Mouse (Mus musculus): Measurements from ENCODE around the gene Olfr1224-ps1.
"Not testable (repeated sequence)": the region's sequence is repeated elsewhere in the genome, so short reads cannot be mapped to it uniquely, and the experiment has no call there.

The Olfr1224-ps1 gene

DNA sequence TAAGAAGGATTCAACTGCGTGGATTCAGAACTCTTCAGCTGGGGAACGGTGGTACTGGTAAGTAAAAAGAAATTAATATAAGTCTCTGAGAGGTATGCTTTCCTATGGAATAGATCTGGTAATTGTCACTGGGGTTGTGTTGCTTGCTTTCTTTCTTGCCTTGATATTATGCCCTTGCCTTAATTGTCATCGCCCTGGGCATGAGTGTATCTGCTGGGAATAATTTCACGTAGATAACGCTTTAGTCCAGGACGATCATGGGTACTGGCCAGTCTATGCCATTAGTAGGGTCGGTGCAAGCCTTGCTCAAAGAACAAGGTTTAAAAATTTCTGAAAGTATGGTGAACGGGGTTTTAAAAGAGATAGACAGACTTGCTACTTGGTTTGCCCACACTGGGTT is at the start of gene Olfr1224-ps1:
Olfr1224-ps1 (minus strand) TSS at position 101 of the 400 bp plus-strand sequence.
- not testable (repeated sequence) for DNase-seq

GRCm38 (mm10) chr2:89199948-89200347 is 36.1 kb upstream of the Olfr1224-ps1 start, which contains the start of gene Olfr1226:
TSS of gene Olfr1226 (minus strand) at chr2:89200048.
- no peak for DNase-seq

GRCm38 (mm10) chr2:89196325-89196982 is 32.6 kb upstream of the Olfr1224-ps1 start:
- no peak for DNase-seq

DNA sequence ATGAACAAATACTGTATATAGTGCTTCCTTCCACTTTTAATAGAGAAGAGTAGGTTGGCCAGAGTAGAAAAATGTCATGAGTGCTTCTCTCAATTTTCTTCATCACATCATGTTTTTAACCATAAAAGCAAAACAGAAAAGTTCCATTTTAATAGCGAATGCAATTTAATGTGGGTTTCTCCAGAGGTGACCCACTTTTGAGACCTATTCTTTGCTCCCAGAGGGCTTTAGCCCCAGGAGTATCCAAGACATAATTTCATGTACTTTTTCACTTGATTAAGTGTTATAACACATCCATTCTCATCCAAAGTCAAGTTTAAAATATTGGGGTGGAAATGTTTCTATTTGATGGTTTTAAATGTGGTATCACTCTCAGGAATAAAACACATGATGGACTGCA is 10.7 kb upstream of the Olfr1224-ps1 start, which contains the start of gene Olfr1225:
Olfr1225 (minus strand) TSS at position 101 of the 400 bp plus-strand sequence.
- DNase-seq = no peak

- DNase-seq = not testable (repeated sequence)
These were observed 820 bp upstream of the Olfr1224-ps1 start for GRCm38 (mm10) chr2:89164711-89165110.

DNA sequence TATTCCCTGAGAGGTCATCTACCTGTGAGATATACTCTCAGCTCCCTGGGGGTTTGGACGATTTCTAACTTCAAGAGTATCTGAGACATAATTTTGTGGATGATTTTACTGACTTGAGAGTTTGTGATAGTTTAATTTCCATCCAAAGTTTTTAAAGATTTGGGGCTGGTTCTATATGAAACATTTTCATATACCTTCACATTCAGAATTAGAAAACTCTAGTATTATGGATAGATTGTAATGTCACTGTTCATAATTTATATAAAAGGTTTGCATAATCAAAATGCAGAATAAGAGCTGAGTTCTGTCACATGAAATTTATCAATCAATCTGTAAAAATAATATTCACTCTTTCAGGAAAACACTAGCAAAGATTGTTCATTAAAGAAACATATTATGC is 12.4 kb downstream of the Olfr1224-ps1 start, which contains the start of gene Olfr1223:
Olfr1223 (minus strand) TSS at position 101 of the 400 bp plus-strand sequence.
- DNase-seq = no peak

DNA sequence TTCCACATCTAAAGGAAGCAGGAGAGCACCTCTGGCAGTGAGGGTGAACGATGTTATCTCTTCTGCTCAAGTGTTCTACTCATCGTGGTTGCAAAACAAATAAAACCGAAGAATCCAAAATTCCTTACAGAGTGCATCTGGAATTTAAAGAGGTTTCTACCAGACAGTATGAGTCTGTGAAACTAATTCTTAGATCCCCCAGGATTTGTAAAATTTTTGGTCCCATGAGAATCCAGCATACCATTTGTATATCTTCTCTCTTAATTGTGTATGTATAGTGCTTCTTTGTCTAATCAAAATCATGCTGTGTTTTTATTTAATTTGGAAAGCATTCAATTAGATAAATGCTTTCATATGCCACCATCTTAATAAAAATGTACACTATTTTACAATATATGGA is 30.9 kb downstream of the Olfr1224-ps1 start, which contains the start of gene Olfr1222:
Olfr1222 (minus strand) TSS at position 101 of the 400 bp plus-strand sequence.
- DNase-seq = no peak

DNA sequence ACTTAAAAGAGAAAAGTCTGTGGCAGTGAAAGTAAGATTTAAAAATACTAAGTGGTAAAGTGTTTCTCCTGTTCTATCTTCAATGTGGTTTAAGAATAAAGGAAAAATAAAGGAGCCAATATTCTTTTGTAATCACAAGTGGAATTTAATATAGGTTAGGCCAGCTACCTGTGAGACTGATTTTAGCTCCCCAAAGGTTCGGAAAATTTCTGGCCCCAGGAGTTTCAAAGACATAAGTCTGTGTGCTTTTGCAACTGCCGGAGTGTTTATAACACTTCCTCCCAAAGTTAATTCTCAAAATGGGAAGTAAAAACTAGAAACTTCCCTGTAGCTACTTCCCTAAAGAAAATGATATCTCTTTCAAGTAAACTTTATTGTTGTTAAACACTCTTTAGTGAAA is 46.7 kb downstream of the Olfr1224-ps1 start, which contains the start of gene Olfr1221:
Olfr1221 (minus strand) TSS at position 101 of the 400 bp plus-strand sequence.
- no peak for DNase-seq

GRCm38 (mm10) chr2:89106735-89107134 is 57.2 kb downstream of the Olfr1224-ps1 start, which contains the start of gene Olfr1220:
TSS of gene Olfr1220 (minus strand) at chr2:89106835.
- DNase-seq = no peak

DNA sequence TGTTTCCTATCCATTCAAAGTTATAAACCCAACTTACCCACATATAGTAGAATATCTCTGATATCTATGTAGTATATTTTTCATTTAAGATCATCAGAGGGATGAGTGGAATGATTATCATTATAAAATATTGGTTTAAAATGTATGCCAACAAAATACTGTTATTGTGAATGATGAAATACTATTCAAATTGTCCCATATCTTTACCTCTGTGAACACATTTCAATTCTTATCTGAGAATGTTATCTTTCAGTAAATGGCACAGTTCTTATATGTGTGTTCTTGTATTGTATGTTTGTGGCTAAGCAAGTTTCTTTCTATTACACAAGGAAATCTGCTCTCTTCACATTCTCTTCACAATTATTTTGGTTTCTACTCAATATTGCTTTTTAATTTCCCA is 58.2 kb downstream of the Olfr1224-ps1 start:
- no peak for DNase-seq

Measured in cerebellum, adult 11 months (tissue).